Mouse (Mus musculus): ENCODE results near the gene Dysf.

Dysf gene

GRCm38 (mm10) chr6:84228196-84228595 lies 219.8 kb downstream of the Dysf start:
- DNase-seq (ENCODE audit: extremely low read depth, low read depth, low spot score): no peak

GRCm38 (mm10) chr6:84228786-84229185 lies 220.4 kb downstream of the Dysf start:
- DNase-seq (ENCODE audit: extremely low read depth, low read depth, low spot score): no peak

GRCm38 (mm10) chr6:84229739-84230138 lies 221.3 kb downstream of the Dysf start:
- no peak for DNase-seq (ENCODE audit: extremely low read depth, low read depth, low spot score)

- DNase-seq (ENCODE audit: extremely low read depth, low read depth, low spot score): no peak
These were observed 222.7 kb downstream of the Dysf start for GRCm38 (mm10) chr6:84231108-84231507.

GRCm38 (mm10) chr6:84232063-84232760 lies 223.8 kb downstream of the Dysf start:
- DNase-seq (ENCODE audit: extremely low read depth, low read depth, low spot score): no peak

GRCm38 (mm10) chr6:84233783-84234182 lies 225.4 kb downstream of the Dysf start:
- no peak for DNase-seq (ENCODE audit: extremely low read depth, low read depth, low spot score)

GRCm38 (mm10) chr6:84235365-84235764 lies 227.0 kb downstream of the Dysf start:
- no peak for DNase-seq (ENCODE audit: extremely low read depth, low read depth, low spot score)

GRCm38 (mm10) chr6:84243385-84243784 lies 235.0 kb downstream of the Dysf start:
- no peak for DNase-seq (ENCODE audit: extremely low read depth, low read depth, low spot score)

- DNase-seq (ENCODE audit: extremely low read depth, low read depth, low spot score): no peak
These were observed 237.8 kb downstream of the Dysf start for GRCm38 (mm10) chr6:84246101-84246760.

- no peak for DNase-seq (ENCODE audit: extremely low read depth, low read depth, low spot score)
These were observed 238.6 kb downstream of the Dysf start for GRCm38 (mm10) chr6:84246979-84247378.

Measured in fat pad, adult 2 months (tissue).